ENCODE assay signal across 8 mouse cellular contexts in genomic region chr2:24367030-24367894, GRCm38 (mm10). TPM values are rescaled to one million over a fixed set of nuclear protein-coding genes. Genes with fewer than 3 reads are reported as not detected.
DNase-seq lines count a peak whose midpoint lies in the region; ATAC-seq and TF ChIP-seq lines count a peak whose summit lies in the region.

Psd4 (plus strand) TSS chr2:24367580.

- peak; percentile 69 for DNase-seq in CD4-positive, CD25-positive, alpha-beta regulatory T cell, adult 2 months (ENCODE audit: low read depth, low spot score)
- DNase-seq in adrenal gland, adult (ENCODE audit: inconsistent age in 2 of 2, low spot score in 1 of 2), result peak; percentile 66 to 80
- DNase-seq in forebrain, embryonic 10.5 days (ENCODE audit: extremely low spot score, low spot score), result peak; percentile 27
- DNase-seq in heart, postnatal 36 days, result peak; percentile 56 to 60
- peak; percentile 61 for DNase-seq in large intestine, adult 2 months (ENCODE audit: low read depth, low spot score)
- no peak for DNase-seq in c-Kit-positive CD71-positive TER-119-positive erythroid progenitor cells, embryonic 14.5 days (ENCODE audit: low spot score)

- H3K27me3 ChIP-seq in forebrain, embryonic 10.5 days (ENCODE audit: poor library complexity, severe bottlenecking), result peaks cover 37% of the 10 kb centered on the region
- H3K27me3 ChIP-seq in small intestine, adult 2 months (ENCODE audit: control insufficient read depth, insufficient read depth, low read length), result no peaks in the 10 kb centered on the region

- H3K27ac ChIP-seq in forebrain, embryonic 10.5 days, result peak within 1 kb of the TSS; percentile 53
- H3K27ac ChIP-seq in small intestine, adult 2 months (ENCODE audit: insufficient read depth, low read depth, low read length), result peak within 1 kb of the TSS; percentile 43; the same call in 1 of the 2 replicates

- ATAC-seq in megakaryocyte progenitor cell, adult 5-6 weeks (replicated peaks; ENCODE audit: poor library complexity), result peak; percentile 67

- peak within 1 kb of the TSS; percentile 55 for H3K4me3 ChIP-seq in forebrain, embryonic 10.5 days
- H3K4me3 ChIP-seq in small intestine, adult 2 months (ENCODE audit: low read depth, low read length), result peak within 1 kb of the TSS; percentile 67

- intact Hi-C loops in heart, postnatal 36 days (cut with DNase I), result no loop called here

- no peaks in the 10 kb centered on the region for H3K36me3 ChIP-seq in forebrain, embryonic 10.5 days (replicated peaks)
- no peaks in the 10 kb centered on the region for H3K36me3 ChIP-seq in small intestine, adult 2 months (ENCODE audit: control insufficient read depth, insufficient read depth, low read length)

- TF ChIP-seq POLR2A in small intestine, adult 2 months (IDR thresholded peaks at IDR 0.05; ENCODE audit: low read depth, low read length), result 0 out of 2 replicates have a peak, but pooled peaks have one; percentile 30

- TF ChIP-seq CTCF in small intestine, adult 2 months (IDR thresholded peaks at IDR 0.05; ENCODE audit: extremely low read depth, insufficient read length, insufficient replicate concordance, low read depth, low read length), result no peak

- H3K9me3 ChIP-seq in forebrain, embryonic 10.5 days, result no peaks in the 10 kb centered on the region

- 5% methylated on average over 46 of the region's 47 CpGs for WGBS in forebrain, embryonic 10.5 days
- WGBS in large intestine, adult 2 months, result 2% methylated on average over 47 of the region's 47 CpGs
- 2% methylated on average over 47 of the region's 47 CpGs for WGBS in small intestine, adult 2 months

- peaks cover 8% of the 10 kb centered on the region for H3K4me1 ChIP-seq in forebrain, embryonic 10.5 days
- peaks cover 12% of the 10 kb centered on the region for H3K4me1 ChIP-seq in small intestine, adult 2 months (ENCODE audit: control insufficient read depth, insufficient read depth, insufficient read length, low read length)

RNA-seq across cellular contexts. Expression of gene Psd4, which starts in this region (rescaled TPM):
- polyA plus RNA-seq in forebrain, embryonic 10.5 days (2016; fragmentation: Nextera tagmentation; extraction: Ambion mirVana), result 0.46 and 0.60 TPM in 2 replicates
- total RNA-seq in heart, postnatal 36 days (2021), result 1 to 10 TPM in 1 of 2 experiments, under 1 TPM in 1; 0.89 to 1.4 TPM
- polyA plus RNA-seq in large intestine, adult 2 months (2012; rRNA removed), result 20.1 and 23.3 TPM in 2 replicates
- total RNA-seq in megakaryocyte progenitor cell, adult 5-6 weeks (2015), result 43.0 and 43.9 TPM in 2 replicates
- 74.4 and 81.0 TPM in 2 replicates for total RNA-seq in megakaryocyte progenitor cell, adult 5-6 weeks (2017)
- polyA plus RNA-seq in small intestine, adult 2 months (2012; rRNA removed), result 10.6 and 14.0 TPM in 2 replicates

Comparison
In these comparisons a context has a peak if more than half of its experiments do, and no peak if none do; other contexts are left out.
1. RNA of gene Psd4 (total RNA-seq): 43.0 to 81.0 TPM in megakaryocyte progenitor cell, adult 5-6 weeks; 0.89 to 1.4 TPM in heart, postnatal 36 days; every median in the first group is over 10 times any median in the second.
2. Peak in DNase-seq, H3K4me3 ChIP-seq and H3K27ac ChIP-seq in forebrain, embryonic 10.5 days; RNA of the gene not detected or under 1 TPM.